In the genomic region with DNA sequence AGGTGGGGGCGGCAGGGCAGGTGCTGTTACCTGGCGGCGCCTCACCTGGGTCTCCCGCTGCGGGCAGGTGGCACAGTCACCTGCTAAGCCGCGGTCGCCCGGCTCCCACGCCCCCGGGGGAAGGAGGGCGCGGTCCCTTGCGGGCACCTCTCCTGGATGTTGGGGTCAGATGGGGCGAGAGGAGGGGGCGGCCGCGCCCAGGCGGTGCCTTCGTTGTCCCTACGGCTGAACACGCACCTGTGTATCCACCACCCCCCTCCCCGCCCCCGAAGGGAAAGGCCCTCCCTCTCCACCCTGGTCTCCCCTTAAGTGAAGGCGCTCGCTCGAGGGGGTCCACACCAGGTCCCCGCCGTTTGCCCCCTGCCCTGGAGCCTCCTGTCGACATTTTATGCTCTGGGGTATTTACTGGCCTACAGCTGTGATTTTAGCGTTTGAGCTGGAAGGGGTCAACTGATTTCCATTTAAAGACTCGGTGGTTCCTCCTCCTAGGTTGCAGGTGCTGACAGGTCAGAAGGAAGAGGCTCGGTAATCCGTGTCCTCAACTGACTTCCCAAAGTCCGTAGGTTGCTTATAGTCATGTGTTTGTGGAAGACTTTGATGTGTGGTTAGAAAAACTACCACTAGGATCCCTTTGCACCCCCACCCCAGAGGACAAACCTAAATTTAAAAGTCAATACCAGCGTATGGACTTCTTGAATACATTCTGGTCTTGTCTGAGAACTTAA, we compare ENCODE assay signal across 8 mouse cellular contexts. TPM values are rescaled to one million over a fixed set of nuclear protein-coding genes. Genes with fewer than 3 reads are reported as not detected.
DNase-seq lines count a peak whose midpoint lies in the region; ATAC-seq and TF ChIP-seq lines count a peak whose summit lies in the region.

No protein-coding gene starts in this region.

- no peaks in the 10 kb centered on the region for H3K9me3 ChIP-seq in lung, embryonic 14.5 days (ENCODE audit: low read depth, low read length)
- H3K9me3 ChIP-seq in forebrain, embryonic 11.5 days (ENCODE audit: control insufficient read depth, low read length): no peaks in the 10 kb centered on the region

- no peaks in the 10 kb centered on the region for H3K36me3 ChIP-seq in lung, embryonic 14.5 days (ENCODE audit: insufficient read depth)
- no peaks in the 10 kb centered on the region for H3K36me3 ChIP-seq in forebrain, embryonic 11.5 days (ENCODE audit: control insufficient read depth, insufficient read depth, low read length)

- DNase-seq in lung, embryonic 14.5 days: no peak
- no peak for DNase-seq in lung, postnatal 36 days
- DNase-seq in R1 (ENCODE audit: low read depth, low spot score): peak; percentile 25
- no peak for DNase-seq in forebrain, embryonic 11.5 days (ENCODE audit: low spot score)
- DNase-seq in kidney, postnatal 14 days: peak; percentile 44
- DNase-seq in neural tube, embryonic 10.5 days (ENCODE audit: extremely low spot score, low spot score): peak; percentile 47
- no peak for DNase-seq in gastrocnemius, postnatal 36 days

- peak overlapping the region; percentile 79 for H3K4me3 ChIP-seq in lung, embryonic 14.5 days (ENCODE audit: low read depth, low read length)
- peak overlapping the region; percentile 87 for H3K4me3 ChIP-seq in forebrain, embryonic 11.5 days (ENCODE audit: low read depth, low read length)

- WGBS in lung, embryonic 14.5 days: 4% methylated on average over 24 of the region's 36 CpGs
- 4% methylated on average over 27 of the region's 36 CpGs for WGBS in forebrain, embryonic 11.5 days

- peak overlapping the region; percentile 88; the same call in 1 of the 2 replicates for H3K27ac ChIP-seq in lung, embryonic 14.5 days (ENCODE audit: low read depth)
- H3K27ac ChIP-seq in forebrain, embryonic 11.5 days (ENCODE audit: low read depth, low read length): no peak overlapping the region

- peak overlapping the region; percentile 94 for H3K4me2 ChIP-seq in lung, embryonic 14.5 days
- peak overlapping the region; percentile 99 for H3K4me2 ChIP-seq in forebrain, embryonic 11.5 days (ENCODE audit: low read depth, low read length, severe bottlenecking)

- intact Hi-C loops in gastrocnemius, postnatal 36 days (cut with DNase I): loop anchor here (5.0 kb wide), 1 partner anchor 76 kb away; no protein-coding TSS in a partner anchor

- ATAC-seq in lung, embryonic 14.5 days (ENCODE audit: insufficient read depth): peak; percentile 48
- ATAC-seq in forebrain, embryonic 11.5 days (replicated peaks; ENCODE audit: low FRiP score): peak; percentile 67
- no peak for ATAC-seq in monocyte, adult 5-6 weeks (replicated peaks; ENCODE audit: insufficient number of reproducible peaks, low FRiP score, low TSS enrichment, poor library complexity, severe bottlenecking)

- peak overlapping the region; percentile 87 for H3K9ac ChIP-seq in lung, embryonic 14.5 days
- H3K9ac ChIP-seq in forebrain, embryonic 11.5 days (ENCODE audit: low read length): peak overlapping the region; percentile 91

- H3K4me1 ChIP-seq in lung, embryonic 14.5 days (ENCODE audit: insufficient read depth): no peaks in the 10 kb centered on the region
- H3K4me1 ChIP-seq in forebrain, embryonic 11.5 days (replicated peaks; ENCODE audit: control insufficient read depth, insufficient read depth, low read length): peaks cover 7% of the 10 kb centered on the region

- H3K27me3 ChIP-seq in lung, embryonic 14.5 days (ENCODE audit: insufficient read depth, low read length): no peaks in the 10 kb centered on the region
- no peaks in the 10 kb centered on the region for H3K27me3 ChIP-seq in forebrain, embryonic 11.5 days (ENCODE audit: control insufficient read depth, insufficient read depth, low read length)

- no peak for TF ChIP-seq CTCF in lung, embryonic 14.5 days (IDR thresholded peaks at IDR 0.05; ENCODE audit: low read depth)

RNA-seq across cellular contexts. Expression of a gene that starts 0.5 kb away (rescaled TPM):
- 10.4 and 11.3 TPM in 2 replicates for polyA plus RNA-seq in lung, embryonic 14.5 days (2014; fragmentation: Nextera tagmentation; extraction: Ambion mirVana)
- 11.8 TPM in 2 replicates for polyA plus RNA-seq in forebrain, embryonic 11.5 days (2014; fragmentation: Nextera tagmentation; extraction: Ambion mirVana)
- 1 to 10 TPM; 1.6 TPM for total RNA-seq in gastrocnemius, postnatal 36 days (2021)
- 10.6 to 17.3 TPM (median 16.5 TPM) in 3 replicates for total RNA-seq in monocyte, adult 5-6 weeks (2017)

Comparison
In these comparisons a context has a peak if more than half of its experiments do, and no peak if none do; other contexts are left out.
1. DNase-seq: peak in R1 (single experiment), kidney, postnatal 14 days (single experiment) and neural tube, embryonic 10.5 days (single experiment); none in lung, embryonic 14.5 days (single experiment), lung, postnatal 36 days (single experiment), forebrain, embryonic 11.5 days (single experiment) and gastrocnemius, postnatal 36 days (0 of 2).